Mouse (Mus musculus) skeletal muscle tissue, adult 2 months (tissue): ENCODE measurements around the gene Parp8.
A peak's percentile ranks its signal among the peaks of the same experiment; 100 is the strongest.

Experiments used
- DNase-seq: peaks from one replicate; pipeline ENCODE4 v3.0.0-alpha.2; 2012; ENCODE audit warnings: low read depth, low spot score

Gene Parp8

DNA sequence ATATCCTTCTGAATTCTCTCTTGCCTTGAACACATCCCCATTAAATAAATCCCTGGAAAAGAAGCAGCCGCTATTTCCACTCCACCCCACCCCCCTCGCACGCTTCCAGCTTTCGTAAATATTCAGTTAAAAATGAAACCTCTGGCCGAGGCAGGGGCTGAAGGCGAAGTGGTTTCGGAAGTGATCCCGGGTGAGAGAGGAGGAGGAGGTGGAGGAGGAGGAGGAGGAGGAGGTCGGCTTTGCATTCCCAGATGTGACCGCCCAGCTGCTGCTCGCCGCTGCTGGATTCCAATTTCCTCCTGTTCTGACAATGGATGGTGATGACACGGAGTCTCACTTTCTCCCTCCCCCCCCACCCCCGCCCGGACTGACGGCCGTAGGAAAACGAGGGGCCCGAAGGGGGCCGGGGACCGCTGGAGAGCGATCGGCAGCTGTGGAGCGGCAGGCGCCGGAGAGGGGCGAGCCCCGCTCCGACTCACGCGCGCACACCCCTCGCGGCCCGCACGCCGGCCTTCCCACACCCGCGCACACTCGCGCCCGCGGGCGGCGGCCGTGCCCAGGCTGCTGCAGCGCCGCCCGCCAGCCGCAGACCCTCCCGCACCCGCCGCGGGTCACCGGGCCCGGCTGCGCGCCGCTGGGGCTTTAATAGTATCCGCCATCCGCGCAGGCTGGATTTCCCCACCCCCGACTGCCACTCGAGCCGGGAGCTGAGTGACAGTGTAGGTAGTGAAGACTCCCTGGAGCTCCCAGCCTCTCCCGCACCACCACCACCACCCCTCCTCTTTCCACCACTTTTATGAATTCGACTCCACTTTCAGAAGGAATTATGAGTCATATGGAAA lies at the start of gene Parp8:
TSS of gene Parp8 (minus strand) at position 312 of the 842 bp plus-strand sequence.
- DNase-seq = peak; percentile 41

DNA sequence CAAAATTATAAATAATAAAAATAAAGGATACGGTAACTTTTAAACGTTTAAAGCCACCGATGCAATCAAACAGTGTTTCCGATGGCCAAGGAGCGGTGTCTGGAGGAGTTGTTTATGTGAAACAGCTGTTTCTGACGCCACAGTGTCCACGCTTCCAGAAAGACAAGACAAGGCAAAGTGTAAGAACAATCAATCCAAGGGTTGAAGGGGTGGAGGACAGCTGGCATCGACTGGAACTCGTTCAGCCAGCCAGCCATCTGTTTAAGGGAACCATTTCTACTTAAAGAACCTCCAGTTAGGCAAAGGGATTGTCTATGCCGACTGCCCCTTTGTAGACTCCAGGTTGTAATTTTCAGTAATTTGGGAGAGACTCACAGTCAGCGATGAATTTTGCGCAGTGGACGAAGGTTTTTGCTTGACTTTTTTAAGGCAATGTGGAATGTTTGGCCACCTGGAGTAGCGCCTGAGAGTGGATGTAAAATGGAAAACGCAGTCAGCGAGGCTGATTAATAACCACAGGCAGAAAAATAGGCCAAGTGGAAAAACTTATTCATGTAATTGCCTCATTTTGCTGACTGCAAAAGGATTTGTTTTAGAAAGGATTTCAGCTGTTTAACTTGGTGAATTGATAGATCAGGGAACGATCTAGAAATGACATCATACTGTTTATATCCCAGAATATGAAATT lies 37.4 kb upstream of the Parp8 start:
- no peak for DNase-seq

GRCm38 (mm10) chr13:117056466-117056865 lies 31.1 kb upstream of the Parp8 start:
- no peak for DNase-seq

- no peak for DNase-seq
These were observed 29.6 kb upstream of the Parp8 start for GRCm38 (mm10) chr13:117054811-117055496.

DNA sequence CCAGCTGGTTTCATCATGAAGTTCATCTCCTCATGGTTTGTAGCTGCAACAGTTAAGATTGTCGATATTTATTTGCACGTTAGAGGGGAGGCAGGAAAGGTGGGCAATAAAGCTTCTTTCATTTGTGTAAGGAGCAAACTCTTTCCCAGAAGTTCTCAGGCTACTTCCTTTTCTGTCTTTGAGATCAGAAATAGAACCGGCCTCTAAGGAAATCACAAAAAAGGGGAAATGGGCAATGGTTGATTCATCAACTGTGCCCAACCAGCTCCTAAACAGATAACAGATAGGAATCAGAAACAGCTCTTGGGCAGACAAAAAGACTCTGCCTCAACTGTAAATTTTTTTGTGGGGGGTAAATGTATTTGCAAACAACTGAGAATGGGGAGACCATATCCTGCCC lies 27.4 kb upstream of the Parp8 start:
- no peak for DNase-seq

- no peak for DNase-seq
These were observed 23.2 kb upstream of the Parp8 start for GRCm38 (mm10) chr13:117048541-117048971.

GRCm38 (mm10) chr13:117043567-117043966 lies 18.2 kb upstream of the Parp8 start:
- no peak for DNase-seq

DNA sequence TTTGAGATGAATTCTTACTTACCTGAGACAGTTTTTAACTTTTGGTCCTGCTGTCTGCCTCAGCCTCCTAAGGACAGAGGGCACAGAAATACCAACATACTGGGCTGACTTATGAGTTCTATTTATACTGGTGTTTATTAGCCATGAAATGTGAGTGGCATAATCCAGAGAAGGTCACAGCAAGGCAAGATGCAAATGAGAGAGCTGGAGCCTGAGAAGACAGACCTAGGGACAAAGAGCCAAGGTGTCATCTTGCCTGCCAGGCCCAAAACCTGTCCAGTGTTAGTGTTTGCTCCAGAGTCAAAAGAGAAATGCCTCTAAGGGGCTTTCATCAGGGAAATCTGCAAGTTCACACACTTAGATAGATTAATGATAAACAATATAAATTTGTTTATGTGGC lies 15.7 kb upstream of the Parp8 start:
- peak; percentile 84 for DNase-seq

GRCm38 (mm10) chr13:117036277-117036676 lies 10.9 kb upstream of the Parp8 start:
- no peak for DNase-seq

DNA sequence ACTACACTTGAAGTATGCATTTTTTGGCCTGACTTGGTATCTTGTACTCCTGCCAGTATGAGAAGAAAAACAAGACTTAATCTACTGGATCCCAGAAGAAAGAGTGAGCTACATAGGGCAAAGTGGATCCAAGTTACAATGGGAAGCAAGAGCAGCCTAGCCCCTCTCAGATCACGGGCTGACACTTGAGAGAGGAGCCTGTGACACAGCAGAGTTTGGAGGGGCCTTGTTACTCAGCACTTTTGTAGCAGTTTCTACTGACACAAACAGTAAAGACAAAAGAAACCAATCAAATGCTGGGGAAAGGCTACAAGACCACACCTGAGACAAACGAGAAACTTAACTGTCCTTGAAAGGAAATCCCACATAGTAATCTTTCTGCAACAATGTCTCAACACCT lies 9.8 kb upstream of the Parp8 start:
- no peak for DNase-seq

GRCm38 (mm10) chr13:117034676-117035075 lies 9.3 kb upstream of the Parp8 start:
- DNase-seq = no peak

GRCm38 (mm10) chr13:117033676-117034308 lies 8.5 kb upstream of the Parp8 start:
- no peak for DNase-seq

DNA sequence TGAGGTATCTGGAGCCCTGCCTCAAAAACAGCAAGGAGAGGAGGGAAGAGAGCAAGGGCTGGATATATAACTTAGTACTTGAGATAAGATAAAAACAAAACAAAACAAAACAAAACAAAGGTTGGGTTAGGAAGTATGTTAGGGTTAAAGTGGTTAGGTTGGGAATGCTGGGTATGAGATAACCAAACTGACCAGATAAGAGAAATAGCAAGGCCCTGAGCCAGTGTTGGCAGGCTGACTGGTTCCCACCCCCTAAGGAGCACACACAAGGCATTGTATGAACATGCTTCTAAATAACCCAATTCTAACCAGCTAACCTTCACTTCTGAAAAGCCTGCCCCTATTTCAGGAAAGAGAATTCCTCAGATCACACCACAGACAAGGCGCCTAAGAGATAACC lies 7.1 kb upstream of the Parp8 start:
- DNase-seq = no peak

GRCm38 (mm10) chr13:117031546-117031945 lies 6.2 kb upstream of the Parp8 start:
- no peak for DNase-seq

DNA sequence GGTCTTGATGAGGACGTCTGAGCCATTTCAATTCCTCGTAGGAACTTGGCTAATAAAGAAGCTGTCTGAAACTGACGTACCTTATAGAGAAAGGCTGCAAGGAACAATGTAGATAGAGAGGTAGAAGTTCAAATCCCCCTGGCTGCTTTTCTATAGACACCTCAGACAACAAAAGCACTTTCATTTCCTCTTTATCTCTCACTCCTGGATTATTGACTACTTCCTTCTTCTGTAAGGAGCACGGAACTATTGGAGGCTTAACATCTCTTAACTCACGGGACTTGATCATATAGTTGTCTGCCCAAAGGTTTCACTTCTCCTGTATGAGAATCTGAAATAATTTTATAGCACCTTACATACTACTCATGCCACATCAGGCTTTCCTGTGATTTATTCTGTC lies 2.9 kb upstream of the Parp8 start:
- no peak for DNase-seq

GRCm38 (mm10) chr13:117027336-117027735 lies 2.0 kb upstream of the Parp8 start:
- no peak for DNase-seq

GRCm38 (mm10) chr13:117026276-117026780 lies 991 bp upstream of the Parp8 start:
- no peak for DNase-seq

DNA sequence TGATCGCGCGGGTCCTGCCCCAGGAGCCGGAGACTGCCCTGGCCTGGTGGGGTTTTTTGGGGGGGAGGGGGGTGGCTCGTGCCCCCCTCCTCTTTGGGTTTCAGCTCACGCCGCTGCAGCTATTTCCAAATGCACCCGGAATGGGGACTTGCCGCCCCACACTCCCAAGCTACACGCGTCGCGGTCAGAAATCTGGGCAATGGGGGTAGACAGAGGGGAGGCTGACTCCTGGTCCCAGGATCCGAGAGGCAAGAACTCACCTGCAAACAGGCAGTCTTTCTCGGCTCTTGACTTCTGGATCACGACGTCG lies 466 bp downstream of the Parp8 start:
- DNase-seq = no peak

- peak; percentile 38 for DNase-seq
These were observed 1.0 kb downstream of the Parp8 start for GRCm38 (mm10) chr13:117024127-117024915.

DNA sequence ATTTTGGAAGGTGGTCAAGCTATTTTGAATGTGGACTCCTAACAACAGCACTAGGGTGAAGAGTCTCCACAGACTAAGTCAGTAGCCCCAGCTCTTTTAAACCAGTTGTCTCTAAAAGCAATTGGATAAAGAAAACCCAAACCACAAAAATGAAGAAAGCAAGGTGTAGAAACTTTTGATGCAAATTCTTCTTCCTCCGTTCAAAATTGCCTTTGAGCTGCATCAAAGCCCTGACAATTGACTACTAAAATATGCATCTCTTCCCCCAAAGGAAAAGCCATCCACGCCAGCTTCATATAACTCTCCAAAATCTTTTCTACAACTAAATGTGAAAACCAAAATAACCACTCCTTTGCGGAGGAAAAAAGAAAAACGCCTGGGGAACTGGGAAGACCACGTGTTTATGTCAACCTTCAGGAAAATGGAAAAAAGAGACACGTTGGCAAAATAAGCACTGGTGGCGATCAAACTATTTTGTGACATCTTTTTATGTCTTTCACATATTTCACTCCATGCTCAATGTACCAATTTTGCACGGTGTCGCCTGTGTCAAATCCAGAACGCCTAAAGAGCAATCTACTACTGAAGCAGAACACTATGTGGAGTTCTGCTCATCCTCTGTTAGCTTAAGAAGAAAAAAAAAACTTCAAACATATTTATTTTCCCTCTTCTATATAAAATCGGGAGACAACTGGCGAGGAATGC lies 1.8 kb downstream of the Parp8 start:
- no peak for DNase-seq
